Mouse (Mus musculus): ENCODE data around the gene Sp3.

DNA sequence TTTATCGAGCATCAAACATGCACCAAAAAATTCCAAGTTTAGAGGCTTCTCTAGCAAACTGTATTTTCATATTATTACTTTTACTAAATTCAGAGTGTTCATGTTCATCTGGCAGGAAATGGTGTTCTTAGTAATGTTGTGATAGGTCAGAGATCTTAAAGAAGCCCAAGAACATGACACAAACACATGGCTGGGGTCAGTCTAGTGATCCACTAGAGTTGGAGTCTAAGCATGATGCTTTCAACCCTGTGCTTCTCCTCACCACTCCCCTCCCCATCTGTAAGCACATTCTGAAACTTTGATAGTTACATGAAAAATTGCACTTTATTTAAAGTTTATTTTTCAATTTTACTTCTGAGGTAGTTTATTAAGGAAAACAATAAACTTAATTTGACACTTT is 3.0 kb downstream of the Sp3 start:
- TF ChIP-seq POLR2A (IDR thresholded peaks at IDR 0.05; ENCODE audit: control insufficient read depth, low read depth, low read length) = no peak
- TF ChIP-seq CTCF (IDR thresholded peaks at IDR 0.05; ENCODE audit: control insufficient read depth, insufficient read depth, insufficient replicate concordance, low read depth, low read length) = no peak
